Mouse (Mus musculus): Measurements from ENCODE around the gene 1190005I06Rik.

Gene 1190005I06Rik

GRCm38 (mm10) chr8:120667561-120668373 lies 20.3 kb upstream of the 1190005I06Rik start, which contains the start of the genes Gm27021 and Cox4i1:
Gene Gm27021, minus strand, starts transcription at chr8:120668079.
Gene Cox4i1, plus strand, starts transcription at chr8:120668222.
- DNase-seq (ENCODE audit: low read depth, low spot score), result peak; percentile 86

- DNase-seq (ENCODE audit: low read depth, low spot score), result no peak
These were observed 19.5 kb upstream of the 1190005I06Rik start for GRCm38 (mm10) chr8:120666807-120667470.

- DNase-seq (ENCODE audit: low read depth, low spot score), result no peak
These were observed 18.5 kb upstream of the 1190005I06Rik start for GRCm38 (mm10) chr8:120665726-120666455.

- DNase-seq (ENCODE audit: low read depth, low spot score), result no peak
These were observed 17.1 kb upstream of the 1190005I06Rik start for GRCm38 (mm10) chr8:120664566-120664965.

GRCm38 (mm10) chr8:120657415-120657814 lies 10.0 kb upstream of the 1190005I06Rik start:
- DNase-seq (ENCODE audit: low read depth, low spot score), result no peak

- DNase-seq (ENCODE audit: low read depth, low spot score), result no peak
These were observed 9.1 kb upstream of the 1190005I06Rik start for GRCm38 (mm10) chr8:120656322-120657052.

GRCm38 (mm10) chr8:120644663-120645062 lies 2.8 kb downstream of the 1190005I06Rik start:
- DNase-seq (ENCODE audit: low read depth, low spot score), result peak; percentile 55

- DNase-seq (ENCODE audit: low read depth, low spot score), result no peak
These were observed 5.3 kb downstream of the 1190005I06Rik start for GRCm38 (mm10) chr8:120642031-120642662.

- no peak for DNase-seq (ENCODE audit: low read depth, low spot score)
These were observed 6.2 kb downstream of the 1190005I06Rik start for GRCm38 (mm10) chr8:120641245-120641644.

GRCm38 (mm10) chr8:120634329-120634839 lies 13.0 kb downstream of the 1190005I06Rik start:
- no peak for DNase-seq (ENCODE audit: low read depth, low spot score)

GRCm38 (mm10) chr8:120633665-120634271 lies 13.7 kb downstream of the 1190005I06Rik start:
- DNase-seq (ENCODE audit: low read depth, low spot score), result no peak

GRCm38 (mm10) chr8:120632969-120633664 lies 14.3 kb downstream of the 1190005I06Rik start:
- no peak for DNase-seq (ENCODE audit: low read depth, low spot score)

GRCm38 (mm10) chr8:120631441-120632375 lies 15.7 kb downstream of the 1190005I06Rik start:
- DNase-seq (ENCODE audit: low read depth, low spot score), result no peak

GRCm38 (mm10) chr8:120630848-120631247 lies 16.6 kb downstream of the 1190005I06Rik start:
- DNase-seq (ENCODE audit: low read depth, low spot score), result no peak

- DNase-seq (ENCODE audit: low read depth, low spot score), result no peak
These were observed 17.4 kb downstream of the 1190005I06Rik start for GRCm38 (mm10) chr8:120630031-120630430.

GRCm38 (mm10) chr8:120627298-120627697 lies 20.1 kb downstream of the 1190005I06Rik start:
- no peak for DNase-seq (ENCODE audit: low read depth, low spot score)

GRCm38 (mm10) chr8:120626461-120626860 lies 21.0 kb downstream of the 1190005I06Rik start:
- no peak for DNase-seq (ENCODE audit: low read depth, low spot score)

GRCm38 (mm10) chr8:120623608-120624007 lies 23.8 kb downstream of the 1190005I06Rik start:
- no peak for DNase-seq (ENCODE audit: low read depth, low spot score)

Measured in brain, embryonic 18.5 days (tissue).